Mouse (Mus musculus) heart, embryonic 11.5 days (tissue): Measurements from ENCODE around the gene Ece1. TPM values are rescaled to one million over a fixed set of nuclear protein-coding genes. Genes with fewer than 3 reads are reported as not detected.

Experiments
- polyA plus RNA-seq: library from polyadenylated mRNA; unstranded; fragments of >200 nt; fragmentation: Nextera tagmentation; extraction: Ambion mirVana; gene quantifications from 2 replicates; pipeline ENCODE4 v1.2.1, GENCODE M21; 2014

Ece1 gene
- polyA plus RNA-seq, 1 experiment from 2014 or later: 129 TPM

Other genes starting within 250 kb of the Ece1 start
- gene Rap1gap, start 197.5 kb upstream of the Ece1 start, polyA plus RNA-seq: 3.3 and 5.1 TPM in 2 replicates
- 0.86 and 1.2 TPM in 2 replicates for gene Alpl, start 65.9 kb upstream of the Ece1 start, polyA plus RNA-seq
- gene Eif4g3, start 130.8 kb downstream of the Ece1 start, polyA plus RNA-seq: 30.5 and 33.6 TPM in 2 replicates